Mouse (Mus musculus) ES-E14 (cell line): Measurements from ENCODE around the gene Iqcn.

Source experiments
- CHD2 ChIP-seq: IDR thresholded peaks from 2 replicates; pipeline ENCODE4 v1.6.1; 2014; ENCODE audit warnings: mild to moderate bottlenecking, low read depth, low read length, inconsistent platforms
- HCFC1 ChIP-seq: IDR thresholded peaks from 2 replicates; pipeline ENCODE4 v1.6.1; 2012; ENCODE audit warnings: low read length, inconsistent platforms, borderline replicate concordance; ENCODE audit not compliant: insufficient read depth
- ZC3H11A ChIP-seq: IDR thresholded peaks from 2 replicates; pipeline ENCODE4 v1.6.1; 2012; ENCODE audit warnings: low read depth, mild to moderate bottlenecking, inconsistent platforms, low read length, borderline replicate concordance

- no peak for TF ChIP-seq CHD2
- TF ChIP-seq ZC3H11A = no peak
- no peak for TF ChIP-seq HCFC1
Observed at GRCm38 (mm10) chr8:70725792-70726447, 22.7 kb downstream of the Iqcn start.
